Mouse (Mus musculus) urinary bladder, adult 2 months (tissue): ENCODE data around the gene Efhd2. TPM values are rescaled to one million over a fixed set of nuclear protein-coding genes. Genes with fewer than 3 reads are reported as not detected.

ENCODE experiments used
- DNase-seq: peaks from one replicate; pipeline ENCODE4 v3.0.0; 2022; ENCODE audit warnings: low spot score
- polyA plus RNA-seq: library from polyadenylated mRNA; depleted of rRNA; stranded (reverse); fragments of >200 nt; gene quantifications from 2 replicates; pipeline ENCODE4 v1.2.3, GENCODE M21; 2012

Gene Efhd2
- polyA plus RNA-seq, 1 experiment = 79.2 TPM

DNA sequence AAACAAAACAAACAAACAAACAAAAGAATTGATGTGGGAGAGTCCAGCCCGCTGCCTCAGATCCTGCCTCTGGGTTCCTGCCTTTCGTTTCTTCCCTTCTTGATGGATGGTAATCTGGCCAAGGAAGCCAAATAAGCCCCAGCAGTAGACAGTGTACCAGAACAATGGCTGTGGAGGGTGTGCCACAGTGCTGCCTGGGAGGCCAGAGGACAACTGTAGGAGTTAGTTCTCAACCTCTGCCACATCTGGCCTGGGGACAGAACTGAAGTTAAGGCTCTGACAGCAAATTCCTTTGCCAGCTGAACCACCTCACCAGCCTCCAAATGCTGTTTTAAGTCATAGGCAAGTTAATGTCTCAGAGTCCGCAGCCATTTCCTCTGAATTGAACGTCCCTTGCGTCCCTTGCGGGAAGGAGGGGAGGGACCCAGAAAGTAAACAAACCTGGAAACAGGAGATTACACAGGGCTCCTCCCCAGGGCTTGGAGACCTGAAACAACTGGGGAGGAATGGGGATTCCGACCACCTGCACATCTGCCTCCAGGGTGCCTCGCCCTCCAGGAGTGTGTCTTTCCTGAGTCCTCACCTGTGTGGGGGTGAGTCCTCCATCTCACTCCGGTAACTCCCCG, 6.7 kb upstream of the Efhd2 start:
- DNase-seq = no peak

DNA sequence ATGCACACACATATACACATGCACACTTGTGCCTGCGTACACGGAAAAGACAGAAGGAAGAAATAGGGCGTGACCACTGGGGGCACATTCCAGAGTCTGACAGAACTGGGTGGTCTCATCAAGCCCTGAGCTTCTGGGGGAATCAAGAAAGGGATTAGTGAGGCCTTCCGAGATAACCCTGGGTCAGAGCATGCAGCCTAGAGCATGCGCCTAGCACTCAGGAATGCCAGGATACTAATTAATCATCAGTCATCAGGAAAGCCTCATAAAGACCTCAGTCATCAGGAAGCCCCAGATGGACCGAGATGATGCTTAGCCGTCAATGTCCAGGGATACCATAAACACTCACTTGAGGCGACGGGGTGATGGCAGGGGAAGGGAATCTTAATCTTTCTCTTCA, 5.2 kb upstream of the Efhd2 start:
- no peak for DNase-seq

- DNase-seq = no peak
Observed at GRCm38 (mm10) chr4:141879074-141879473, 4.4 kb upstream of the Efhd2 start.

- DNase-seq = no peak
Observed at GRCm38 (mm10) chr4:141878621-141879020, 3.9 kb upstream of the Efhd2 start.

GRCm38 (mm10) chr4:141875481-141876108, 875 bp upstream of the Efhd2 start:
- no peak for DNase-seq

DNA sequence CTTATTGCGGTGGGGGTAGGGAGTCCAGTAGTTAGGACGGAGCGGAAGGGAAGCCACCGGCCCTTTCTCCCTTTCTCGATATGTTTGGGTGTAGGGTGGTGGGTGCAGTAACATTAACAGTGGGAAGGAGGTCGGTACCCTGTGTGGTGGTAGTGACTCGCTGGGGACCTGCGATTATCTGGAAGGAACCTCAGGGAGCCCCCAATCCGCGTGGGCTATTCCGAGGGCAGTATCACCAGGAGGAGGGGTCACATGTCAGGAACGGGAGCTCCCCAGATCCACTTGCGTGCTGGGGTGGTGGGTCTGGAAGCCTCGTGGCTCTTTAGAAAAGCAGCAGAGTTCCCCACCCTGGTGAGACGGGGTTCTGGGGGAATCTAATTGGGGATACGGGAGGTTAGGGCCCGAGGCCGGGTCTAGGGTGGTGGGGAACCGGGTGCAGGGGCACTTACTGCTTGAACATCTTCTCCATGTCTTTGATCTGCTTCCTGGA, 564 bp downstream of the Efhd2 start:
- no peak for DNase-seq

GRCm38 (mm10) chr4:141872977-141873376, 1.7 kb downstream of the Efhd2 start:
- DNase-seq = no peak

DNA sequence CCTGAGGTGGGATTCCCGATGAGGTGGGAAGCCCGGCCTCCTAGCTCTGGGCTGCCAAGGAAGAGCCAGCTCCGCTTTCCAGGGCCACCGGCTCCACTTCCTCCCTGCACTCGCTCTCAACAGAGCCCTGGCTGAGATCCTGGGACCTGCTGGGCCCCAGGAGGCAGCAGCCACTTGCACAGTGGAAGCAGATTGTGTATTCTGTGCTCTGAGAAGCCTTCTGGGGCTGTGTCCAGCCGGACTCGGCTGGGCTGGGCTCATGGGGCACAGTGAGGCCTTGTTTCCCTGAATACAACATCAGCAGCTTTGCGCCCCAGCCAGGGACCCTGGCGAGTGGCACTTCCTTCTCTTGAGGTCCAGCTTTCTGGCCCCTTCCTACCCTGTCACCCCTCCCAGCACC, 2.8 kb downstream of the Efhd2 start:
- no peak for DNase-seq

DNA sequence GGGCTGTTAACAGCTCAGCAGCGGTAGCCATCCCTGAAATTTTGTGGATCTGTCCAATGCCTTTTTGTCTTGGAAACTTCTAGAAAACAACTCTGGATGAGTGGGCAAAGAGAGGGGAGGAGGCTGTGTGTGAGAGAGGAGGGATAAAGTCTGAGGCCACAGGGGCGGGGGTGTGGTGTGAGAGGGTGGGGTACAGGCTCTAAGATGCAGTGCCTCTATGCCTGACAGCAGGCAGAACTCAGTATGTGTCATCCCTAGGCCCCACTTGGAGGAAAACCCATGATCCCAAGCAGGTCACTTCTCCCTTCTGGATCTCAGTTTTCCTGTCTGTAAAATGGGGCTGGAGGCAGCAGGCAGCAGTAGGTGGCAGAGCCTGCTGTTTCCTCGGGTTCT, 3.4 kb downstream of the Efhd2 start:
- DNase-seq = no peak

- DNase-seq = no peak
Observed at GRCm38 (mm10) chr4:141870666-141871332, 3.9 kb downstream of the Efhd2 start.

DNA sequence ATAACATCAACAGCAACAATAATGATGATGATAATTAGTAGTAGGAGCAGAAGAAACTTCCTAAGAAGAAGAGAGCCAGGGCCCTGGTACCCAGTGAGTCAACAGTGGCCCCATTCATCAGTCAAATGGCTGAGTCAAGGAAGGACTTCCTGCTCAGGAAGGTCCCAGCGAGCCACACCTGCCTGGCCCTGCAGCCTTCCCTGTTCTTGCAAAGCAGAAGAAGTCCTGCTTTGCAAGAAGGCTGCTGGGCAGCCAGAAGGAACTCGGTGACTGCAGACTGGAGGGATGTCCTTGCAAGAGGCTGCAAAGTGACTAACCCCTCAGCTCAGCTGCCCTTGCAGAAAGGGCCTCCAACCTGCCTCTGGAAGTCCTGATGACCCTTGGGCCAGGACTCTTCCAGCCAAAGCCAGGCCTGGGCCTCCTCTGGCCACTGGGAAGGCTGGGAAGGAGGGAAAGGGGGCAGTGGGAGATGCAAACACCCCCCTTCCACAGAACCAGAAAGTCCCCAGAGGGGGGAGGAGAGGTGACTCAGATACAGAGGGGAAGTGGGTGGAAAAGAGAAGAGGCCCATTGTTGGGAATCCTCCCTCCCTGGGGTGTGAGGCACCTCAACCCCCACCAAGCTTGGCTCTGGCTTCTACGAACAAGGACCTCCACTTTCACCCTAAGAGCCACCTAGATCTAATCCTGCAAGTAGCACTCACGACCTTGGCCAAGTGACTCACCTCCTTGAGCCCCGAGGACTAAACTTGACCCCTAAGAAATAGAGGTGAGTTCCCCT, 5.1 kb downstream of the Efhd2 start:
- DNase-seq = no peak

GRCm38 (mm10) chr4:141868051-141868450, 6.7 kb downstream of the Efhd2 start:
- DNase-seq = no peak

DNA sequence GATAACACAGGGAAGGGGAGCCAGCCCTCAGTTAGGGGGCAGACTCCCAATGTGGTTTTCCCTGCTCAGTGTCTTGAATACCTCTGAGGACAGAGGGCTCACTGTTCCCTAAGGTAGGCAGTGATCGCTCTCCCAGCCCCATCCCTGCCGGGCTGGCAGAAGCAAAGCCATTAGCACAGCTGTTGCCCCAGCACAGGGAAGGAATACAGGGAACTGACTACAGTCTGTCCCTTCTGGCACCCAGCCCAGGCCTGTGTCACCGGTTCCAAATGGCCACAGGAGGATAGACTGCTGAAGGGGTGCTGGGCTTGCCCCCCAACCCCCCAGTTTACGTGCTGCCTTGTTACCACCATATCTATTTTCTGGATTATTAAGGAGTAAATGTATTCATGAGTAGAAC, 7.2 kb downstream of the Efhd2 start:
- DNase-seq = no peak

- no peak for DNase-seq
Observed at GRCm38 (mm10) chr4:141866933-141867490, 7.7 kb downstream of the Efhd2 start.

DNA sequence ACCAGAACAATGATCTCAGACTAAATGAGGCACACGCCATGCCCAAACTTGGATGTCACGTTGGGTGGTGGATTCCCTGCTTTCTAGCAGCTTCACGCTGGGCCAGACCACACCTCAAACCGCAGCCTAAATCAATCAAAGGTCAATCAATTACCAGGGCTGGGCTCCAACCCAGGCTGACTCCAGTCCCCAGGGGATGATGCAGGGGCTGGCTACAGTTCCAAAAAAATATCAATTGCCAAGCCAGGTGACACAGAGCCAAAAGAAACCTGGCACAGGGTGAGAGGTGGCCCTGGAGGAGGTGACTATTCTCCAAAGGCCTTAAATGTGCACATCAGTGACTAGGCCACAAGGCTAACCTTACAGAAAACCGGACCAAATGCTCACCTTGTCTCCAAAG, 9.1 kb downstream of the Efhd2 start:
- DNase-seq = no peak

DNA sequence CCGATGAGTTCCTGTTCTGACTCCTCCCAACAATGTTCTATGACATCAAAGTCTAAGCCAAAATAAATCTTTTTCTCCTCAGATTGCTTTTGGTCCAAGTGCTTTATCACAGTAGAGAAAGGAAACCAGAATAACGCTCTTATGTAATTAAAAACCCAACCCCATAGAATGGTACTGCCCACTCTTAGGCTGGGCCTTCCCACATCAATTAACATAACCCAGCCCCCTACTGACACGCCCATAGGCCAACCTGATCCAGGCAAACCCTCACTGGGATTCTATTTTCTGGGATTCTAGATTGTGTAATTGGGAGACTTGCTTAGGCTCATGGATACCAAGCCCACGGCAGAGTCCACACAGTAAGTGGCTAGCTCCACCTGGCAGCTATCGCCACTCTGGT, 9.7 kb downstream of the Efhd2 start:
- no peak for DNase-seq

DNA sequence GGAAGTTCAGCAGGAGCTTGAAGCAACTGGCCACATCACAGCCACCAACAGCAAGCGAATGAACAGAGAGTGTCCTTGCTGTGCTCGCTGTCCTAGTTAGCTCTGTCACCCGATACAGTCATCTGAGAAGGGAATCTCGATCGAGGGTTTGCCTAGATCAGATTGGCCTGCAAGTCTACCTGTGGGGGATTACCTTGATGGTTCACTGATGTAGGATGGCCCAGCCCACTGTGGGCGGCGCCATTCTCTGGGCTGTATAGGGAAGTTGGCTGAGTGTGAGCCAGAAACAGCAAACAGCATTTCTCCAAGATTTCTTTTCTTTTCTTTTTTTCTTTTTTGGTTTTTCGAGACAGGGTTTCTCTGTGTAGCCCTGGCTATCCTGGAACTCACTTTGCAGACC, 10.2 kb downstream of the Efhd2 start:
- no peak for DNase-seq

GRCm38 (mm10) chr4:141863726-141864280, 10.9 kb downstream of the Efhd2 start:
- DNase-seq = no peak

DNA sequence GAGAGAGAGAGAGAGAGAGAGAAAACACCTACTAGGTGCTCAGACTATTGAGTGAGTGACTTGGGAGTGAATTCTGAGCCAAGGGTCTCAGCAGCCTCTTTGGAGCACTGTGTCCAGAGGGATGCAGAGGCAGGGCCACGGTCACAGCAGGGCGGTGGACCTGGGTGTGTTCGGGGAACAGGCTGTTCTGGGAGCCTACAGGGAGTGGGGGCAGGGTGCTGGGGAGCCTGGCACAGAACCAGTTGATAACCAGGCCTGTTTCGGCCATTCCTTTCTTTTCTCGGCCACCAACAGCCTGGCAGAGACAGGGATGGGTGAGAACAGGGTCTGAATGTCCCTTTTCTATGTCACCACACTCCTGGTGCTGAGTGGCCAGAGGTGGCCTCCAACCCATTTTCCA, 11.9 kb downstream of the Efhd2 start:
- DNase-seq = no peak

- no peak for DNase-seq
Observed at GRCm38 (mm10) chr4:141861591-141862295, 13.0 kb downstream of the Efhd2 start.

- DNase-seq = no peak
Observed at GRCm38 (mm10) chr4:141860246-141860841, 14.4 kb downstream of the Efhd2 start.
